Mouse (Mus musculus) monocyte, adult 2 months (primary cell): ENCODE results near the gene Olfr141.

Experiments
- DNase-seq, 2 experiments: peaks; one replicate each; pipeline ENCODE4 v3.0.0; 2022; ENCODE audit warnings: low spot score in 2 of 2, low read depth in 1 of 2

Gene Olfr141

GRCm38 (mm10) chr2:86809918-86810317, at the start of gene Olfr141:
Gene Olfr141, minus strand, starts transcription at chr2:86810018.
- no peak for DNase-seq

- no peak for DNase-seq
Observed at GRCm38 (mm10) chr2:86851596-86851995, 41.8 kb upstream of the Olfr141 start, which contains the start of gene Olfr1095. Gene Olfr1095, minus strand, starts transcription at chr2:86851696.

- no peak for DNase-seq
Observed at GRCm38 (mm10) chr2:86824363-86824762, 14.5 kb upstream of the Olfr141 start, which contains the start of gene Olfr1094. Gene Olfr1094, plus strand, starts transcription at chr2:86824663.

DNA sequence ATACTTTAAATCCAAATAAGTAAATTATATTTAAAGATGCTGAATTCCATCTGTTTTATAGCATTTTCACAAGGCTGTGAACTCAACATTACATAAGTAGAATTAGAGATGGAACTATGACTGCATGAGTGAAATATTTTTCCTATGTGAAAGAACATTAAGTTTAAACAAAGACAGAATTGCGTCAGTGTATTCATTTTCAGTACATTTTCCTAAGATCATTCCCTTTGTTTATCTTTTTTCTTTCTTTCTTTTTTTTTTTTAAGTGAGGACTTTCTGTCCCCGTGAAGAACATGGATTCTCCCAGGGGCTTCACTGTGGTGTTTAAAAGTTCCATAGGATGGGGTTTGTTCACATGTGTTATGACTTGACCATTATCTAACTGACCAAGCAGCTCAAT, 27.6 kb downstream of the Olfr141 start, which contains the start of gene Olfr1093:
TSS of gene Olfr1093 (plus strand) at position 301 of the 400 bp plus-strand sequence.
- no peak for DNase-seq

- no peak for DNase-seq
Observed at GRCm38 (mm10) chr2:86761050-86761449, 48.8 kb downstream of the Olfr141 start.

DNA sequence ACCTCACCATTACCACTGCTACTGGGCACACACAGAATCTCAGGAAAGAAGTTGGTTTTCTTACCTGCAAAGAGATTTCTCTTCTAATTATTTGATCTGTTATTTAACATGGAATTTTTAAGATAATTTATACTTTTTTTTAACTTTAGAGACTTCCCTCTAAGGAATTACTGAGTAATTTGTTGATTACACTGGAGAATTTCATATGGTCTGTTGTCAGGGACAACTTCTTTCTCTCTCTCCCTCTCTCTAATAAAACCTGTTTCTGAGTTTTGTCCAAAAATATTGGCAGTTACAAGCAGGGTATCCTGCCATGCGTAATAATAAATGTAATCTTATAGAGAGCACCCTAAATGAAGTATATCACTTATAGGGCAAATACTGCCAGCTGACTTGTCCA, 50.9 kb downstream of the Olfr141 start, which contains the start of gene Olfr1090:
TSS of gene Olfr1090 (minus strand) at position 101 of the 400 bp plus-strand sequence.
- no peak for DNase-seq
